Mouse (Mus musculus) CD8-positive naive resting alpha-beta T cell, adult 2 months (primary cell): ENCODE measurements around the gene Tmem218.
A peak's percentile ranks its signal among the peaks of the same experiment; 100 is the strongest.

Experiments
- DNase-seq, 2 experiments: peaks; one replicate each; pipeline ENCODE4 v3.0.0; 2022; ENCODE audit warnings: low read depth in 2 of 2, low spot score in 2 of 2

Tmem218 gene

DNA sequence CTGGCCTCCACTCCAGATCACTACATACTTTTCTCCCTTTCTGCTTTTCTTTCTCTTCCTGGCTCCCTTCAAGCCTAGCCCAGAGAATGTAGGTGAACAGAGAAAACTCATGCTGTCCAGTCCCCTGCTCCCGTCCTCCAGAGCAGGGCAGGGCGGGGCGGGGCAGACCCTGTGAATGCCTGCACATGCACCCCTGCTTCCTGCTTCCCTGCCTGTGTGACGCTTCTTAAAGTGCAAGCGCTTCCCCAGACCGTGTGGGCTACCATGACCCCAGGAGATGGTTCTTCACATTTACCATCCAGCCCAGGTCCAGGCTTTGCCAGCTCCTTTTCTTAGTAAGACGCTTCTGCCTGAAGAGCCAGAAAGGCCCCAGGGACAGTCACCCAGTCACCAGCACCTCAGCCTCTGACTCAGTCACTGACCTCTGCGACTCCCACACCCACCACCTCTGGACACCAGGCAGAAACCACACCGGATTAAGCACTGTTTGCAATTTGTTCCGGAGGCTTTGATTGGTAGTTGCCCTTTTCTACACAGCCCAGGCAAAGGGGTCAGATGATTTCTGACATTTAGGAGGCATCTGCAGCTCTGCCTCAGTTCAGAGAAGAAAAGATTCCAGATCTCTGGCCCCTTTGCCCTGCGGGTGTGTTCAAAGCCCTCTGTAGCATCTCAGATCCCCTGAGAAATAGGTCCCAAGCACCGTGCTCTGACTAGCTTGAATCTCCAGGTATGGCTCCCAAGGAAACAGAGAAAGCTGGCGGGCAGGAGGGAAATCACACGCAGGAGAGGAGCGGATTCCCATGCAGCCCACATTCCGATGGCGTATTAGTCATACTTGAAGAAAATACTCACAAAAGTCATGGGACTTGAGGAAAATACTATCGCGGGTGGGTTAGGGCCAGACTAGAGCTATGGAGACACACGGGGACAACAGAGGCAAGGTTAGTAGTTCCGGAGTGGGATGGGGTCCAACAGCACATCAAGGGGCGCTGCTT is 24.5 kb downstream of the Tmem218 start:
- DNase-seq = no peak

GRCm38 (mm10) chr9:37235951-37236737 is 28.1 kb downstream of the Tmem218 start:
- DNase-seq = no peak

- no peak for DNase-seq
These were observed 34.7 kb downstream of the Tmem218 start for GRCm38 (mm10) chr9:37242764-37243163.

DNA sequence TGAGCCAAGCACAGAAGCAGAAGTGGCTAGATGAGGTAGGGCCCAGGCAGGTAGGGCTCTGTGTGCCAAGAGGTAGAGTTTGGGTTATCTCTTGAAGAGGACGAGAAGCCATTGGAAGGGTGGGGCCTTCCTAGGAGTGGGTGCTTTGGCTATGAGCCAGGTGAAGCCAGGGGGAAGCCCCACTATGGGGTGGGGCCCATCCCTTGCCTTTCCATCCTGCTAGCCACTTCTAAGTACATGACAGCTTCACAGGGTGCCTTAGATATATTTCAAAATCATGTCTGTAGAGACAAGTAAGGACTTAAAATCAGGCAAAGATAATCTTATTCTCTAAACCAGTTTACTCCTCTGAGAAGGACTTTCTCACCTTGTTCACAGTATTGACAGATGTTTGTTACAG is 36.6 kb downstream of the Tmem218 start:
- DNase-seq = no peak

DNA sequence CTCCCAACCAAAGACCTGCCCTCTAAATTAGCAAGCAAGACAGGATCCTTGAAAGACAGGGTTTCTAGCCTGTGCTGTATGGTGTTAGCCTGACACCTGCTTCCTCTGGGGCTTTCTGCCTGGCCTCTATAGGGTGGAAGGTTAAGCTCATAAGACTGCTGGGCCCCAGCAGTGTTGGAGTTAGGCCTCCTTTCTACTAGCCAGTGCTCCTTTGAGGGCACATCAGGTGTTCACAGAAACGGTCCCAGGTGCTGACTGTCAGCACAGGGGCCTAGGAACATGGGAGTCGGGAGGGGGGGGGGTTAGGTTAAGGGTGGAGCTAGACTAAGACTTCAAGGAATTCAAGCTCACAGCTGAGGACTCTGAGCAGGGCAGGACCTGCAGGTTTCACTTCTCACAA is 37.4 kb downstream of the Tmem218 start:
- no peak for DNase-seq

GRCm38 (mm10) chr9:37245810-37246209 is 37.8 kb downstream of the Tmem218 start:
- no peak for DNase-seq

DNA sequence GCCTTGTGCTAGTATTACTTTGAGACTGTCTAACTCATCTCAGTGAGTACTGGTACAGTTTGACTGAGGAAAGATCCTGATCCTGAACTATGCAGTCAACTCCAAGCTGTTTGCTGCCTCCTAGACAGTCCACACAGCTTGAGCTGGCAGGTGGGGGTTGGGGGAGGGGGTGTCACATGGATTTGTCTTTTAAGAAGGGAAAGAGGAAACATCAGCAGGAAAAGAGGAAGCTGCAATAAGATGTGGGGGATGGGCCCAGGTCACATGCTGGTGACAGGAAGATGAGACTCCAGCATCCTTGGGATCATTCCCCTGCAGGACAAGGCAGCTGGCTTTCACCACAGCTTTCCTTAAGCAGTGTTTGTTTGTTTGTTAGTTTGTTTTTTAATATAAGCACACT is 39.4 kb downstream of the Tmem218 start:
- no peak for DNase-seq

DNA sequence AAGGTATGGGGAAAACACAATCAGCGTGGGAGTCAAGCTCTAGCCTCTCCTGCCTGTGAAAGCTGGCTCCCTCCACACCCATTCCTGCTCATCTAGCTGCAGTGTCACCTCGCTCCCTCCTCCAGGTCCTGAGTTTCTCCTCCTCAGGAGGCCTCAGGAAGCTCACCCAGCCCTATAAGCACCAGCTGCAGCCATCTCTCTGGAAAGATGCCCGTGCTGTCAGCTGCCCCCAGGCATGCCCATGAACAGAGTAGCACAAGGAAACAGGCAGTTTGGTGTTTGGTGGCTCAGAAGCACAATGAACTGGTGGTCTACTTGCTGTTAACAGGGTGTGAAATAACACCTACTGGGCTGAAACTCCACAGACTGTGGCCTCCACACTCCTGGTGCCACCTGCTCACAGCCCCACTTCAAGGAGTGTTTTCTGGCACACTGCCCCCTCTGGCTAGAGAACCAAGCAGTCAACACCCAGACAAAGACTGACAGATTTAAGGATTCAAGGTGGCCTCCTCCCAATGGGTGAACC is 40.4 kb downstream of the Tmem218 start:
- no peak for DNase-seq

GRCm38 (mm10) chr9:37249976-37250375 is 42.0 kb downstream of the Tmem218 start:
- no peak for DNase-seq

DNA sequence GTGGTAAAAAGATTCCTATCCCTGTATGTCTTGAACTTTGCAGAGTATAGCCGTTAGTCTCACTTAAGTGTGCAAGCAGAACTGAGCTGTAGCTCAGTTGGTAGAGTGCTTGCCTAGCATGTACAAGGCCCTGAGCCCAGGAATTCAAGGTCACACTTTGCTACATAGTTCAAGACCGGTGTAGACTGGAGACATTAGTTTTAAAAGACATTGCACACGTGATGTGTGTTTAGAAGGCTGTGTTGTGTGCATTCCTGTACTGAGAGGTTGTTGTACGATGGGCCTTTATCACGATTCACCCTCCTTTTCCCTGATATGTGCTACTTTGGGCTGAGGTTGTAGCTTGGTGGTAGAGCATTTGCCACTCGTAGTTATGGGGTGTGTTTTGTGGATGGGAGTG is 42.6 kb downstream of the Tmem218 start:
- DNase-seq = no peak

DNA sequence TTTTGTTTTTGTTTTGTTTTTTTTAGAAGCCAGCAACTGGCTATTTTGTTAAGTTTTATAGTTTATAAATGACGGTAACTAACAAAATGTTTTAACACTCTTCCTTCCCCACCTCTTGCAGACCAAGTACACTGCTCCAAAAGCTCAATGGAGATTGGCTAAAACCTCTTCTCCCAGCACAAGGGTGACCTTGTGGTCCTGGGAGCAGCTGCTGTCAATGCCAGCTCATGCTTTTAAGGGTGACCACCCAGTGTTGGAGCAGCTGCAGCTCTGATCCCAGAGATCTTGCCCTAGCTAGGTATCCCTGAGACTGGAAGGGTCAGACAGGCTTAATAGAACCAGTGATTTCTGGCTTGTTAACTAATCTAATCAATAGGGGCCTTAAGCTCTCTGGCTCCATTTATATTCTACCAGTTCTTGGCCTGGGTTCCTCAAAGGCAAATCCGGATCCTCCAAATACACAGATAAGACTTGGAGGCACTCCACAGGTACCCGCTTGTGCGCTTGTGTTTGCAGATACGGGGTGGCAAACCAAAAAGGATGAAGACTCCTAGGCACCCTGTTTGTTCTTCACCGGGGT is 46.6 kb downstream of the Tmem218 start:
- DNase-seq = no peak

DNA sequence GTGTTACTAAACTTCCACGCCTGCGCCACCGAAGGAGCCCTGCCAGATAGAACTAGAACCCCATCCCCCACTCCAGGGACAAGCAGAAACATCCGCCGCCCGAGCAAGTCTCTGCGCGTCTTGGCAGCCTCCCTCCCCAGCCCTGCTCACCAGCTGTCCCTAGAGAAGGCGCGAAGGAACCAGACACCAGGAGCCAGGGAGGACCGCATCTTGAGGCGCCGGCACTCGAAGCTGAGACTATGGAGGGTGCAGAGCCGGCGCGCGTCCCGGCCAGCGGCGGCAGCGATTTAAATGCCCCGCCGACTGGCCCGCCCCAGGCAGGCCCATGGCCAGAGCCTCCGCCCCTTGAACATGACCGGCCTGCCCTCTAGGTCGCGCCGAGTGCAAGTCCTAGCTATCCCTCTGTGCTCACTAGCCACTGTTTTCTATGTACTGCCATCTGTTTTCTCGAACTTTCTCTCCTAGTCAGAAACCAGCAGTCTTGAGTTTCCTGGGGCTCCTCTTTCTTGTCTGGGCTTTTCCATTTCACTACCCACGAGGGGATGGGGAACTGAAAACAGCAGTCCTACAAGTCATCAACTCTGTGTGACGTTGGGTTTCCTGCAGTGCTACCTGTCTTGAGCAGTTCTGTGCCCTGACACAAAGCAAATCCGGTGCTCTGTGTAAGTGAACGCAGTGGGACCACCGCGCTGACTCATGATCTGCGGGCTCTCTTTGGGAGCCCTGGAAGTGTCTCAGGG is 47.3 kb downstream of the Tmem218 start, which contains the start of gene Slc37a2:
TSS of gene Slc37a2 (minus strand) at position 590 of the 740 bp plus-strand sequence.
- DNase-seq = peak; percentile 18 to 43

GRCm38 (mm10) chr9:37255889-37256225 is 47.8 kb downstream of the Tmem218 start:
- peak; percentile 25 to 54 for DNase-seq

DNA sequence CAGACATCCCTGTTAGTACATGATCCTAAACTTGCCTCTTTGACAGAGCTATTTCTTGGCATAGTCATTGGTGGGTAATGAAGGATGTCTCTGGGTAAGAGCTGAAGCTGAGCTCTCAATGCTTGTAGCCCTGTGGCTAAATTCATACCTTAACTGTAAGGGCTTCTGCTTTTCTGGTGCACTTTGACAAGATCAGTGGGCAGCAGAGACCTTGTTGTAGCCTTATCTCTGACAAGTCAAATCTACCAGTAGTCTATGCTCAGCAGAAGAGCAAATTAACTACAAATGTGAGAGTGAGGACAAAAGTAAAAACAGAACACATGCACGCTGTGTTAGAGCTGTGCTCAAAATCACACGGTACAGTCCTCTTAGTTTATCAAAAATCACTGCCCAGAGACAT is 58.6 kb downstream of the Tmem218 start:
- no peak for DNase-seq
